Mouse (Mus musculus) kidney, adult 9 months (tissue): ENCODE measurements around the gene Zfp934.
"Not testable (repeated sequence)": the region's sequence is repeated elsewhere in the genome, so short reads cannot be mapped to it uniquely, and the experiment has no call there.

Experiments
- DNase-seq: peaks from one replicate; pipeline ENCODE4 v3.0.0; 2022

Gene Zfp934

DNA sequence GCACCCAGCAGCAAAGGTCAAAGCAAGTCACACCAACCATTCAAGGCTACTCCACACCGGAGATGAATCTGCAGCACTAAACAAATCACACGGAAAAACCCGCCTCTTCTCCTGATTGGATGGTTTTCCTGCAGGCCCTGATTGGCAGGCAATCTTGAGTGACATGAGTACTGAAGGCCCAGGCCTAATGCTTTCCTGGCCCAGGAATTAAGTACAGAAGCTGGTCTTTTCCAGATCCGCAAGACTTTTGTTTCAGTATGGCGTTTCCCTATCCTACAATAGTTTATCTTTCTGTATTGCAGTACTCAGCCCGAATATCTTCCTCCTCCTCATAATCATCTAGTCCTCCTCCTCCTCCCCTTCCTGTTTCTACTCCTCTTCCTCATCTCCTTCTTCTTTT lies at the start of gene Zfp934:
TSS of gene Zfp934 (minus strand) at position 101 of the 400 bp plus-strand sequence.
- DNase-seq = not testable (repeated sequence)

DNA sequence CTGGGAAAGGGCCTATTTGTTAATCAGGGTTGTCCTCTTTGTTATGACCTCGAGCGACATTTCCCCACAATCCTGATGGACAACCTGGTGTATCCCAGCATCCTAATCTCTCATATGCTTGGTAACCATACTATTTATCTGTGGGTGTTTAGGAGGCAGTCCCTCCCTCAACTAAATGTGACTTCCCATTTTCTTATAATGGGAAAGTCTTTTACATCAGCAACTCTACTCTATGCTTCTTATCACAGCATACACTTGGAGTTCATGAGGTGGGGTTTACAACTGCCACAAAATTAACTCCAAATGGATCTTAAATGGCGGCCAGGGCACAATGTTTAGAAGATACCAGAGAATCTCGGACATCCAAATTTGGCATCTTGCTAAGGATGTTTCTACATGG lies 46.5 kb upstream of the Zfp934 start:
- DNase-seq = not testable (repeated sequence)

DNA sequence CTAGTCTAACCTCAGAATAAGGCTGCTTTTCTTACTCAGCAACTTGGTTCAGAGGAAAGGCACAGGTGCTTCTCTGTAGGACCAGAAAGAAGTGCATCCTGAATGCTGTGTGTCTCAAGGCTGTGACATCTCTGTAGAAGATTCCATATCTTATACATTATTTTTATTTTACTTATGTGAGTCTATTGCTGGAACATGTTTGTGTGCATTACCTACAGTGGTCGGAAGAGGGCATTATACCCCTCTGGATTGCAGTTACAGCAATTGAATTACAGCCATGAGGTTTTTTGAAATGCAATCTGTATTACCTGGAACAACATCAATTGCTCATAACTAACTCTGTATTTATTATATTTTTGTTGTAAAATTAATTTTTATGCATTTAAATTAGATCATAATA lies 9.3 kb downstream of the Zfp934 start:
- DNase-seq = peak; percentile 22

DNA sequence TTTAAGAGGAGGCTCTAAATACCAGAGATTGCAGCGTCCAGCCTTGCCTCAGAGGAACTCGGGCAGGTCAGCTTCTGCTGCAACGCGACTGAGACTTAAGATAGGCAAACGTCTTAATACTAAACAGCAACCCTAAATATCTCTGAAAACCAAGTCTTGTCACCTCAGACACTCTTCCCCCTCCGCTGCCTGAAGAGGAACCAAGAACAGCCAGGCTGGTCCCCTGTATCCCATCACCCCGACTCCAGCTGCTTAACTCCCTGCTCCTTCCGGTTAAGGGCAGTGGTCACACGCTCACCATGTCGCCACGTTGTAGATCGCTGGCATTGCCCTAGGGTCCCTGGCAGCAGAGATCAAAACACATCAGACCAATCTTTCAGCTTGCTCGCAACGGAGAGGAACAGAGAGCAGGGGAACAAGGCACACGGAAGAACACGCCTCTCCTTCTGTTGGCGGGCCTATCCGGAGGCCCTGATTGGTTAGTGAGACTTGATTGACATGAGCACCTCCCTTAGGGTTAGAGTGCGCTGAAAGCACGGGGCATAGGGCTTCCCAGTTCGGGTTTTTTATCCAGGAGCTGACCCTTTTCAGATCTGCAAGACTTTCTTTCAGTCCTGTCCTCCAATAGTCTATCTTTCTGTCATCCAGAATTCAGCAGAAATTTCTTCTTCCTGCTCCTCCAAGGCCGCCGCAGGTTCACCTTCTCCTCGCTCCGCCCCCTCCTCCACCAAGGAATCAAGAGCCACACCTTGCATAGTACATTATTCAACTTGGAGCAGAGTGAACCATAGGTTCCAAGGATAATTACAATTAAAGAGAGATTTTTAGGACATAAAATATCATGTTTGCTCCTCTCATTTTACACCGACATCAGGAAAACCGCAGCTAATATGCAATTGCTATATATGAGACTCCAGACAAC lies 12.5 kb downstream of the Zfp934 start, which contains the start of gene Zfp935:
TSS of gene Zfp935 (minus strand) at position 323 of the 922 bp plus-strand sequence.
- DNase-seq = peak; percentile 86

DNA sequence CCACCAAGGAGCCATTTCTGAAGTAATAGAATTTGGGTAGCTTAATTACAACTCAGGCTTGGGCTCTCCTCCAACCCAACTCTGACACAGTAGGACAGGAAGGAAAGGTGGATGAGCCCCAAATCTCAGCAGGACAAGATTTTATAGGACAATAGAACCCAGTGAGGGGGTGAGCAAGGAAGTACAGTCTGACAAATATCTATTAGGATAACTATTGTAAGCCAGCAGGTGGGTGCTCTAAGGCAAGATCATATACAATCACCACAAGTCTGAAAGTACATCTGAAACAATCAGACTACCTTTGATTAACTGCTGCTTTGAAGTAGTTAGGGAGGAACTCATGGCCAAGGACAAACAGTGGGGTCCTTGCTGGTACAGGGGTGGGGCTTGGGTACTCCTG lies 40.9 kb downstream of the Zfp934 start:
- not testable (repeated sequence) for DNase-seq

DNA sequence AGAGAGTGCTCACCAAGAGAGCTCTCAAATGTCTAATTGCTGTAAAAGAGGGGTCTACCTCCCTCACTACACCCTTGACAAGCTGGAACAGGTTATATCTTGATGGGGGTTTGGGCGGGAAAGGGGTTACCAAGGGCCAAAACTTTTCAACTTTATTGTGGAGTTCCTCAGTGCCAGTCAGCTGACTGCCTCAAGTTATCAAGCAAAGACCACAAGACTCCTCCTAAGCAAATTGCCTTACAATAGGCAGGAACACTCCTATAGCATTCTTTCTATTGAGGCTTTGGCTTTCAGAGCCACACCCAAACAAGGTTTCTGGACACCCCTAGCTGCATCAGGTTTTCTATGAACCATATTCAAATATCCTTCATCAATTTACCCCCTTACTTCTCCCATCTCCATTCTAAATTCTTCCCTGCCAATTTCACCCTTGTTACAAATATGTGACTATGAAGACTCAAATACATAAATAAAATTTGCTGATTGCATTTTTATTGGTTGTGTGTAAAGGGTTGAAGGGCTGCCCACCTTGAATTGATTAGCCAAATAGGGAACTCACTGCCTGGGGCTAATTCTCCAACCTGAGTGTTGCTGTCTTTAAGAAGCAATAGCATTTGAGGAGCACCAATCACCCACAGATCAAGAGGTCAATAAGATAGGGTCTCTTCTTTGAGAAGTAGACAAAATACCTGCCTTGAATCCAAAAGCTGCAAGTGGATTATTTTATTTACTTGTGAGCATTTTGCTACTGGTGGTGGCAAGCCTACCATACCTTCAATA lies 60.2 kb downstream of the Zfp934 start:
- not testable (repeated sequence) for DNase-seq

DNA sequence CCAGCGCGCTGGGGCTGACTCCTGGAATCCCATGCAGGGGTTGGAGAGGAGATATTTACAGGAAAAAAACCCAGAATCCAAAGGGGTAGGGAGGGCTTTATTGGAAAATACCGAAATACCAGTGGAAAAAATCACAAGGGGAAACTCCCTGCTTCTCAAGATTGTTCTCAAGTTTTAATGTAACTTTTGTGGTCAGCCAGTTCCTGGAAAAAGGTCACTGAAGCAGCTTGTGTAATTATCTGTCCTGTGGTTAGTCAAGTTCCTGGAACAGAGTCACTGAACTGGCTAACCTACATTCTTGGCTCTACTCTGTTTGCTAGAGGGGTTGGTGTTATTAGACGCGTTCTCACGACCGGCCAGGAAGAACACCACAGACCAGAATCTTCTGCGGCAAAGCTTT lies 98.3 kb downstream of the Zfp934 start:
- DNase-seq = peak; percentile 43

DNA sequence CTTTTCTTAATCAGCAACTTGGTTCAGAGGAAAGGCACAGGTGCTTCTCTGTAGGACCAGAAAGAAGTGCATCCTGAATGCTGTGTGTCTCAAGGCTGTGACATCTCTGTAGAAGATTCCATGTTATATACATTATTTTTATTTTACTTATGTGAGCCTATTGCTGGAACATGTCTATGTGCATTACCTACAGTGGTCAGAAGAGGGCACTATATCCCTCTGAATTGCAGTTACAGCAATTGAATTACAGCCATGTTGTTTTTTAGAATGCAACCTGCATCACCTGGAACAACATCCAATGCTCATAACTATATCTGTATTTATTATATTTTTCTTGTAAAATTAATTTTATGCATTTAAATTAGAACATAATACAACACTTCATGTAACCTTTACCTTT lies 101.1 kb downstream of the Zfp934 start:
- DNase-seq = peak; percentile 41

DNA sequence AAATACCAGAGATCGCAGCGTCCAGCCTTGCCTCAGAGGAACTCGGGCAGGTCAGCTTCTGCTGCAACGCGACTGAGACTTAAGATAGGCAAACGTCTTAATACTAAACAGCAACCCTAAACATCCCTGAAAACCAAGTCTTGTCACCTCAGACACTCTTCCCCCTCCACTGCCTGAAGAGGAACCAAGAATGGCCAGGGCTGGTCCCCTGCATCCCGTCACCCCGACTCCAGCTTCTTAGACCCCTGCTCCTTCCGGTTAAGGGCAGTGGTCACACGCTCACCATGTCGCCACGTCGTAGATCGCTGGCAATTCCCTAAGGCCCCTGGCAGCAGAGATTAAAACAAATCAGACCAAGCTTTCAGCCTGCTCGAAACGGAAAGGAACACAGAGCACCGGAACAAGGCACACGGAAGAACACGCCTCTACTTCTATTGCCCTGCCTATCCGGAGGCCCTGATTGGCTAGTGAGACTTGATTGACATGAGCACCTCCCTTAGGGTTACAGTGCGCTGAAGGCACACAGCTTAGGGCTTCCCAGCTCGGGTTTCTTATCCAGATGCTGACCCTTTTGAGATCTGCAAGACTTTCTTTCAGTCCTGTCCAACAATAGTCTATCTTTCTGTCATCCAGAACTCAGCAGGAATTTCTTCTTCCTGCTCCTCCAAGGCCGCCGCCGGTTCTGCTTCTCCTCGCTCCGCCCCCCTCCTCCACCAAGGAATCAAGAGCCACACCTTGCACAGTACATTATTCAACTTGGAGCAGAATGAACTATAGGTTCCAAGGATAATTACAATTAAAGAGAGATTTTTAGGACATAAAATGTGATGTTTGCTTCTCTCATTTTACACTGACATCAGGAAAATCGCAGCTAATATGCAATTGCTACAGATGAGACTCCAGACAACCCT lies 104.3 kb downstream of the Zfp934 start, which contains the start of gene Gm49359:
TSS of gene Gm49359 (minus strand) at position 409 of the 911 bp plus-strand sequence.
- DNase-seq = peak; percentile 95
